Mouse (Mus musculus): ENCODE results near the gene Bmp2k. TPM values are rescaled to one million over a fixed set of nuclear protein-coding genes. Genes with fewer than 3 reads are reported as not detected.

Gene Bmp2k
- polyA plus RNA-seq (2016; fragmentation: Nextera tagmentation; extraction: Ambion mirVana) = 8.0 and 8.1 TPM in 2 replicates

- H3K4me3 ChIP-seq = peak within 1 kb of the TSS; percentile 92
- peak; percentile 93 for DNase-seq (ENCODE audit: low spot score)
- H3K27me3 ChIP-seq (replicated peaks; ENCODE audit: low read depth, poor library complexity, severe bottlenecking) = no peaks in the 10 kb centered on the region
- 1% methylated on average over 78 of the region's 78 CpGs for WGBS
- H3K36me3 ChIP-seq (replicated peaks) = no peaks in the 10 kb centered on the region
- no peaks in the 10 kb centered on the region for H3K9me3 ChIP-seq
- peak within 1 kb of the TSS; percentile 95 for H3K27ac ChIP-seq (replicated peaks)
- peaks cover 37% of the 10 kb centered on the region for H3K4me1 ChIP-seq
Observed at GRCm38 (mm10) chr5:96997310-96997801, at the start of gene Bmp2k. TSS of gene Bmp2k (plus strand) at chr5:96997689.

GRCm38 (mm10) chr5:96948856-96949527 is 48.5 kb upstream of the Bmp2k start:
- H3K4me1 ChIP-seq = peaks cover 8% of the 10 kb centered on the region
- H3K4me3 ChIP-seq = no peak overlapping the region
- H3K9me3 ChIP-seq = no peaks in the 10 kb centered on the region
- no peak overlapping the region for H3K27ac ChIP-seq (replicated peaks)
- 86% methylated on average over 13 of the region's 13 CpGs for WGBS
- H3K36me3 ChIP-seq (replicated peaks) = no peaks in the 10 kb centered on the region
- H3K27me3 ChIP-seq (replicated peaks; ENCODE audit: low read depth, poor library complexity, severe bottlenecking) = no peaks in the 10 kb centered on the region
- no peak for DNase-seq (ENCODE audit: low spot score)

DNA sequence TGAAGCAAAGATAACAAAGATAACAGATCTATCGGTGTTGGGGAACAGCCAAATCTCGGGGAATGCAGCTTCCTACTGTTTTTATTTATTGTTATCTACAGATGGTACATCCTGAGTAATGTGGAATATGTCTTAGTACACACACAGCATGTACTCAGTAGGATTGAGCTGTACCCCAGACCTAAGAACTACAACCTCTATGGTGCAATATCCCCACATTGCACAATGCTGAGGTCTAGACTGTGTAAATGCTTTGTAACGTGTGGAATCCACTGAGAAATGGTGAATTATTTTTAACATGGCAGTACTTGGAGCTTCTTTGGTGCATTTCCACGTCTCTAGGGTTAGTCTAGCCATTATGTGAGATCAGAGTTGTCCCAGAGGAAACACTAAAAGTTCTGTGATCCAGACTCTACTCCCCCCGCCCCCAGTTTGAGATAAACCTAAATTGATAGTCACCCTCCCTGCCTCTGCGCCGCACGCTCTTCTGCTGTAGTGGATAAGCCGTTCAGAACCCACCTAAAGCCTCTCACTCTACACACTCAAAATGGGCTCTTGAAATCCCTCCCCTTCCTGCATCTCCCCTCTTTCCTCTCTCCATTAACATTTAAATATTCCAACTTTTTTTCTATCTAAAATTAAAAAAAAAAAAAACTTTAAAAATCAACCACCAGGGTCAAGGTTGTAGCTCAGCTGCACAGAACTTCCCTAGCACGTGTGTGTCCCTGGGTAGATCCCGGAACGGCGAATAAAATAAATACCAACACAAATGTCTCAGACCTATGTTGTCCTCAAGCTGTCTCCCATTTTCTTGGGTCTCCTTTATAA is 47.4 kb upstream of the Bmp2k start:
- WGBS = 91% methylated on average over 13 of the region's 13 CpGs
- no peak for DNase-seq (ENCODE audit: low spot score)

GRCm38 (mm10) chr5:96950667-96951492 is 46.6 kb upstream of the Bmp2k start:
- H3K4me3 ChIP-seq = no peak overlapping the region
- no peaks in the 10 kb centered on the region for H3K9me3 ChIP-seq
- H3K4me1 ChIP-seq = peaks cover 11% of the 10 kb centered on the region
- DNase-seq (ENCODE audit: low spot score) = no peak
- no peaks in the 10 kb centered on the region for H3K36me3 ChIP-seq (replicated peaks)
- peak overlapping the region; percentile 30; the same call in 1 of the 2 replicates for H3K27ac ChIP-seq (replicated peaks)
- WGBS = 72% methylated on average over 10 of the region's 10 CpGs
- no peaks in the 10 kb centered on the region for H3K27me3 ChIP-seq (replicated peaks; ENCODE audit: low read depth, poor library complexity, severe bottlenecking)

More for the DNA sequence above, 47.4 kb upstream of the Bmp2k start:
- peaks cover 11% of the 10 kb centered on the region for H3K4me1 ChIP-seq
- H3K9me3 ChIP-seq = no peaks in the 10 kb centered on the region
- H3K27ac ChIP-seq (replicated peaks) = no peak overlapping the region
- H3K36me3 ChIP-seq (replicated peaks) = no peaks in the 10 kb centered on the region
- H3K27me3 ChIP-seq (replicated peaks; ENCODE audit: low read depth, poor library complexity, severe bottlenecking) = no peaks in the 10 kb centered on the region
- H3K4me3 ChIP-seq = no peak overlapping the region

- Histone ChIP-seq H3K36me3 (replicated peaks) (no peaks in the 10 kb centered on the region), H3K27ac (replicated peaks) (peak overlapping the region; percentile 30; the same call in 1 of the 2 replicates), H3K4me3 (no peak overlapping the region), H3K4me1 (peaks cover 11% of the 10 kb centered on the region), H3K9me3 (no peaks in the 10 kb centered on the region), H3K27me3 (replicated peaks; ENCODE audit: low read depth, poor library complexity, severe bottlenecking) (no peaks in the 10 kb centered on the region)
- no peak for DNase-seq (ENCODE audit: low spot score)
- WGBS = 81% methylated on average over 8 of the region's 8 CpGs
Observed at GRCm38 (mm10) chr5:96951493-96952105, 45.9 kb upstream of the Bmp2k start.

DNA sequence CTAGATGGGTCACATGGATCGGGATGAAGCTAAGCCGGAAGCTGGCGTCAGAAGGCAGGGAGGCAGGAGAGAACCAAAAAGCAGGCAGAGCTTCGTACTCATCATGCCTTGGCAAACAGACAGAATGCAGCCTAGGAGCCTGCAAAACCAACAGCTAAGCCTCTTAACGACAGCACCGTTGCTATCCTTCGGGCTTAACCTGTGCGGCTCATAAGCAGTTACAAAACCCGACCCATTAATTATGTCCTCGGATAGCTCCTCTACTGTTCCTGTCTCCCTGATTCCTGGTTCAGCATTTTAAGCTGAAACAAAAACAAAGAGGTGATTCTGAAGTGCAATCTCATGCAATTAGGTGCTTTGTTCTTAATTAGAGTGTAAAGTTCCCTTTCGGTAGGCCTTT is 43.4 kb upstream of the Bmp2k start:
- Histone ChIP-seq H3K27ac (replicated peaks) (no peak overlapping the region), H3K4me1 (peaks cover 15% of the 10 kb centered on the region), H3K4me3 (no peak overlapping the region), H3K36me3 (replicated peaks) (no peaks in the 10 kb centered on the region), H3K27me3 (replicated peaks; ENCODE audit: low read depth, poor library complexity, severe bottlenecking) (no peaks in the 10 kb centered on the region), H3K9me3 (no peaks in the 10 kb centered on the region)
- 61% methylated on average over 11 of the region's 11 CpGs for WGBS
- no peak for DNase-seq (ENCODE audit: low spot score)

DNA sequence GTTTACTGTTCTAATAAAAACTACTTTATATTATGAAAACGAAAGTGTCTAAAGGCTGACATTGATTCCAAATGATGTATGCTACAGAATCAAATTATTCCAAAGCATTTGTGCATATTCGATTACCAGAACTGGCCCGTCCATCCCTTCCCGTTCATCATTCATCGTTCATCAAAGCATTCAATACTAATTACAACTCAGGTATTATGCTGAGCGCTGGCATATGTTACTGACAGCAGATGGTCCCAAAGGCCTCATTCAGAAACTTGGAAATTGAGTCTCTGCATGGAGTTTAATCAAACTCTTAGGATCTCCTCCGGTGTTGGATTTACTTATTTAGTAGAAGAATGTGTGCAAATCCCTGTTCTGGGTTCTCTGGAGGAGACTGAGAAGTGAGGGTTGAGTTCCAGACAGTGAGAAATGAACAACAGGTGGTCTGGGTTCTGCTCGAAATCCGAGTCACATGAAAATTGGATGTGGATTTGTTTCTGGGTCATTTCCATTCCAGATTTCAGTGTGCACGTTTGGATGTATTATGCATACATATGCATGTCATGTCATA is 42.9 kb upstream of the Bmp2k start:
- no peak overlapping the region for H3K27ac ChIP-seq (replicated peaks)
- 83% methylated on average over 10 of the region's 10 CpGs for WGBS

GRCm38 (mm10) chr5:96956926-96957325 is 40.6 kb upstream of the Bmp2k start:
- H3K27me3 ChIP-seq (replicated peaks; ENCODE audit: low read depth, poor library complexity, severe bottlenecking) = no peaks in the 10 kb centered on the region
- no peak for DNase-seq (ENCODE audit: low spot score)
- H3K4me1 ChIP-seq = peaks cover 14% of the 10 kb centered on the region
- H3K36me3 ChIP-seq (replicated peaks) = no peaks in the 10 kb centered on the region
- no peaks in the 10 kb centered on the region for H3K9me3 ChIP-seq
- H3K4me3 ChIP-seq = no peak overlapping the region
- H3K27ac ChIP-seq (replicated peaks) = no peak overlapping the region
- WGBS = 33% methylated on average over 3 of the region's 3 CpGs

More for the DNA sequence above, 42.9 kb upstream of the Bmp2k start:
- H3K4me3 ChIP-seq = no peak overlapping the region
- no peaks in the 10 kb centered on the region for H3K9me3 ChIP-seq
- H3K4me1 ChIP-seq = peaks cover 15% of the 10 kb centered on the region
- no peaks in the 10 kb centered on the region for H3K36me3 ChIP-seq (replicated peaks)
- no peaks in the 10 kb centered on the region for H3K27me3 ChIP-seq (replicated peaks; ENCODE audit: low read depth, poor library complexity, severe bottlenecking)
- DNase-seq (ENCODE audit: low spot score) = no peak

DNA sequence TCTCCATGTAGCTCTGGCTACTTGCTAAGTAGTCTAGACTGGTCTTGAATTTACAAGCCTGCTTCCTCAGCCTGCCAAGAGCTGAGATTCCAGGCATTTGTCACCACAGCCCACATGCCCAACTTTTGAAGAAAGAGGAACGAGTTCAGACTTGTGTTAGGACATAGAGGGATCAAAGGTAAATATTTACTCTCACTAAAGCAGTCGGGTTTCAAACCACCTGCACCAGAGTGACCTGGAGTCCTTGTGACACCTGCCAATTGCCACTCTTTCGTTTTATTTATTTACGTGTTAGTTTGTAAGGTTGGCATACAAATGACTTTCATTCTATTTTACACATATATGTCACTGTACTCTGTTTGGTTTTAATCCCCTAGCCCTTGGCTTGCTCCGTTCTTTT is 36.4 kb upstream of the Bmp2k start:
- Histone ChIP-seq H3K9me3 (no peaks in the 10 kb centered on the region), H3K36me3 (replicated peaks) (no peaks in the 10 kb centered on the region), H3K4me3 (no peak overlapping the region), H3K4me1 (peaks cover 29% of the 10 kb centered on the region), H3K27ac (replicated peaks) (no peak overlapping the region), H3K27me3 (replicated peaks; ENCODE audit: low read depth, poor library complexity, severe bottlenecking) (no peaks in the 10 kb centered on the region)
- 80% methylated on average over 5 of the region's 5 CpGs for WGBS
- DNase-seq (ENCODE audit: low spot score) = no peak

GRCm38 (mm10) chr5:96961852-96962251 is 35.6 kb upstream of the Bmp2k start:
- Histone ChIP-seq H3K27ac (replicated peaks) (no peak overlapping the region), H3K27me3 (replicated peaks; ENCODE audit: low read depth, poor library complexity, severe bottlenecking) (no peaks in the 10 kb centered on the region), H3K9me3 (no peaks in the 10 kb centered on the region), H3K4me1 (peaks cover 28% of the 10 kb centered on the region), H3K36me3 (replicated peaks) (no peaks in the 10 kb centered on the region), H3K4me3 (no peak overlapping the region)
- no peak for DNase-seq (ENCODE audit: low spot score)

GRCm38 (mm10) chr5:96962252-96962933 is 35.1 kb upstream of the Bmp2k start:
- Histone ChIP-seq H3K4me3 (no peak overlapping the region), H3K9me3 (no peaks in the 10 kb centered on the region), H3K27ac (replicated peaks) (no peak overlapping the region), H3K4me1 (peaks cover 24% of the 10 kb centered on the region), H3K27me3 (replicated peaks; ENCODE audit: low read depth, poor library complexity, severe bottlenecking) (no peaks in the 10 kb centered on the region), H3K36me3 (replicated peaks) (no peaks in the 10 kb centered on the region)
- no peak for DNase-seq (ENCODE audit: low spot score)
- 69% methylated on average over 8 of the region's 8 CpGs for WGBS
